Mouse (Mus musculus) thymus, adult 18-20 months (tissue): Measurements from ENCODE around the gene Gm21409.
"Not testable (repeated sequence)": the region's sequence is repeated elsewhere in the genome, so short reads cannot be mapped to it uniquely, and the experiment has no call there.

Experiments used
- DNase-seq, 2 experiments: peaks; one replicate each; pipeline ENCODE4 v3.0.0; 2022; ENCODE audit warnings: mixed read lengths in 2 of 2

Gm21409 gene

DNA sequence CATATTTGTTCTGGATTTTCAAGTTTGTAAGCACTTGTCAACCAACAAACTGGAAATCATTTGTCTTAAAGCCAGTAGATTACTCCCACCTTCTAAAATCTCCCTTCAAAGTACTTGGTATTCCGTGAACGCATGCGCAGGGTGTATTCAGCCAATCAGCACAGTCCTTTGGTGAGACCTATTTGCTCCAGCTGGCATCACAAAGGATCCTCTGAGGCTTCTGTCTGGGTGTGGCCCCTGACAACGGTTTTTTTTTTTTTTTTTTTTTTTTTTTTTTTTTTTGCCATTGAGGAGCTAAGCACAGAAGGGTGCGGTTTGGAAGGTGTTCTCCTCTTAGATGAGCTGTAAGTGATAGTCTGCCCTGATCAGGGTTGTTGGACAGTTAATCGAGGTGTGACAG, at the start of gene Gm21409:
Gene Gm21409, plus strand, starts transcription at position 301 of the 400 bp plus-strand sequence.
- DNase-seq: not testable (repeated sequence)
